14 mouse cellular contexts compared by ENCODE assay signal in the genomic region with DNA sequence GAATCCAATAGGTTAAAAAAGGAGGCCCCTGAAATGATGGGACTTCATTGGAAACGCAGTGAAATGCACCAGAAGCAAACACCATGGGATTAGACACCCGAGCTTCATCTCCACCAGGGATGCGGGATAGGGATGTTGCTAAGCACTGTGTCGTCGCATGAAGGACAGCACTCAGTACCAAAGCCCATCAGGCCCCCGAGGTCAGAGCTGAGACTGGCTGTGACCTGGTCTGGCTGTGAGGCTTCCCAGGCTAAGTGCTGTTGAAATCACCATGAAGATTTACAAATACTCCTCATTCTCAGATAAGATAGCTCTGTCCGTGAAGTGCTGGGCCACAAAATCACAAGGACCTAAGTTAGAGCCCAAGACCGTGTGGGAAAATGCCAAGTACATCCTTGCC.
"Had no signal": no experiment of that assay in that cellular context is flagged by ENCODE, and none has a peak within 500 bp of the region (broad histone marks: within the 10 kb centered on the region; RNA-seq: fewer than 3 reads in every experiment).

No protein-coding gene starts in this region.

- H3K9me3 ChIP-seq: intestine, embryonic 15.5 days; kidney, embryonic 15.5 days; limb, embryonic 10.5 days; liver, embryonic 15.5 days; midbrain, embryonic 15.5 days; neural tube, embryonic 12.5 days; stomach, embryonic 15.5 days had no signal

- H3K27me3 ChIP-seq: intestine, embryonic 15.5 days; liver, embryonic 15.5 days; midbrain, embryonic 15.5 days; neural tube, embryonic 12.5 days; stomach, embryonic 15.5 days had no signal

- H3K4me3 ChIP-seq: intestine, embryonic 15.5 days; kidney, embryonic 15.5 days; left cerebral cortex, adult 2 months; limb, embryonic 10.5 days; liver, embryonic 15.5 days; midbrain, embryonic 15.5 days; neural tube, embryonic 12.5 days; stomach, embryonic 15.5 days had no signal

- H3K36me3 ChIP-seq: intestine, embryonic 15.5 days; kidney, embryonic 15.5 days; limb, embryonic 10.5 days; liver, embryonic 15.5 days; midbrain, embryonic 15.5 days; neural tube, embryonic 12.5 days; stomach, embryonic 15.5 days had no signal

- DNase-seq: kidney, adult 2 months; kidney, postnatal 14 days; lung, embryonic 14.5 days; lung, postnatal 10 days; lung, postnatal 4 days had no signal

- H3K4me1 ChIP-seq: intestine, embryonic 15.5 days; kidney, embryonic 15.5 days; liver, embryonic 15.5 days; midbrain, embryonic 15.5 days; neural tube, embryonic 12.5 days had no signal

- H3K27ac ChIP-seq: hindbrain, postnatal 0 days; intestine, embryonic 15.5 days; kidney, embryonic 15.5 days; left cerebral cortex, adult 2 months; limb, embryonic 10.5 days; liver, embryonic 15.5 days; midbrain, embryonic 15.5 days; neural tube, embryonic 12.5 days; stomach, embryonic 15.5 days had no signal
